Mouse (Mus musculus): ENCODE measurements at regions not wholly inside any gene's neighbourhood (a gene's known extent, or its start where the extent isn't known, plus 50 kb on each side); places are given as distances from the start of the nearest gene placed in this dataset.
A peak's percentile ranks its signal among the peaks of the same experiment; 100 is the strongest.

- DNase-seq (ENCODE audit: low spot score in 2 of 2) = no peak
Measured at GRCm38 (mm10) chr4:87667556-87668154, 365.5 kb downstream of the Mllt3 start.

GRCm38 (mm10) chr4:87665149-87665548 is 368.0 kb downstream of the Mllt3 start:
- DNase-seq (ENCODE audit: low spot score in 2 of 2) = no peak

- no peak for DNase-seq (ENCODE audit: low spot score in 2 of 2)
Measured at GRCm38 (mm10) chr4:87662876-87663275, 370.3 kb downstream of the Mllt3 start.

- no peak for DNase-seq (ENCODE audit: low spot score in 2 of 2)
Measured at GRCm38 (mm10) chr4:87658316-87658715, 374.8 kb downstream of the Mllt3 start.

- no peak for DNase-seq (ENCODE audit: low spot score in 2 of 2)
Measured at GRCm38 (mm10) chr4:87657855-87658254, 375.3 kb downstream of the Mllt3 start.

- DNase-seq (ENCODE audit: low spot score in 2 of 2) = no peak
Measured at GRCm38 (mm10) chr4:87653440-87654165, 379.6 kb downstream of the Mllt3 start.

GRCm38 (mm10) chr4:87652314-87652934 is 380.7 kb downstream of the Mllt3 start:
- no peak for DNase-seq (ENCODE audit: low spot score in 2 of 2)

GRCm38 (mm10) chr4:87651275-87651674 is 381.9 kb downstream of the Mllt3 start:
- DNase-seq (ENCODE audit: low spot score in 2 of 2) = no peak

GRCm38 (mm10) chr4:87650837-87651236 is 382.3 kb downstream of the Mllt3 start:
- DNase-seq (ENCODE audit: low spot score in 2 of 2) = peak in 1 of 2 experiments; percentile 37

GRCm38 (mm10) chr4:87650393-87650792 is 382.8 kb downstream of the Mllt3 start:
- DNase-seq (ENCODE audit: low spot score in 2 of 2) = no peak

GRCm38 (mm10) chr4:87648919-87649318 is 384.2 kb downstream of the Mllt3 start:
- no peak for DNase-seq (ENCODE audit: low spot score in 2 of 2)

GRCm38 (mm10) chr4:87647932-87648911 is 384.9 kb downstream of the Mllt3 start:
- DNase-seq (ENCODE audit: low spot score in 2 of 2) = peak; percentile 24 to 44

GRCm38 (mm10) chr4:87642002-87642401 is 391.2 kb downstream of the Mllt3 start:
- no peak for DNase-seq (ENCODE audit: low spot score in 2 of 2)

- DNase-seq (ENCODE audit: low spot score in 2 of 2) = no peak
Measured at GRCm38 (mm10) chr4:87641551-87641950, 391.6 kb downstream of the Mllt3 start.

GRCm38 (mm10) chr4:87638380-87638646 is 394.9 kb downstream of the Mllt3 start:
- no peak for DNase-seq (ENCODE audit: low spot score in 2 of 2)

- no peak for DNase-seq (ENCODE audit: low spot score in 2 of 2)
Measured at GRCm38 (mm10) chr4:87637629-87638379, 395.4 kb downstream of the Mllt3 start.

GRCm38 (mm10) chr4:87611116-87611515 is 380.8 kb upstream of the Slc24a2 start:
- no peak for DNase-seq (ENCODE audit: low spot score in 2 of 2)

GRCm38 (mm10) chr4:87593644-87594043 is 363.4 kb upstream of the Slc24a2 start:
- DNase-seq (ENCODE audit: low spot score in 2 of 2) = no peak

GRCm38 (mm10) chr4:87590797-87591196 is 360.5 kb upstream of the Slc24a2 start:
- DNase-seq (ENCODE audit: low spot score in 2 of 2) = no peak

- DNase-seq (ENCODE audit: low spot score in 2 of 2) = no peak
Measured at GRCm38 (mm10) chr4:87578164-87578563, 347.9 kb upstream of the Slc24a2 start.

- DNase-seq (ENCODE audit: low spot score in 2 of 2) = no peak
Measured at GRCm38 (mm10) chr4:87570950-87571349, 340.7 kb upstream of the Slc24a2 start.
